Mouse (Mus musculus) embryo, embryonic 11 days (tissue): Measurements from ENCODE around the gene Cit.

Source experiments
- DNase-seq: peaks from one replicate; pipeline ENCODE4 v3.0.0-alpha.2; 2015

The Cit gene

DNA sequence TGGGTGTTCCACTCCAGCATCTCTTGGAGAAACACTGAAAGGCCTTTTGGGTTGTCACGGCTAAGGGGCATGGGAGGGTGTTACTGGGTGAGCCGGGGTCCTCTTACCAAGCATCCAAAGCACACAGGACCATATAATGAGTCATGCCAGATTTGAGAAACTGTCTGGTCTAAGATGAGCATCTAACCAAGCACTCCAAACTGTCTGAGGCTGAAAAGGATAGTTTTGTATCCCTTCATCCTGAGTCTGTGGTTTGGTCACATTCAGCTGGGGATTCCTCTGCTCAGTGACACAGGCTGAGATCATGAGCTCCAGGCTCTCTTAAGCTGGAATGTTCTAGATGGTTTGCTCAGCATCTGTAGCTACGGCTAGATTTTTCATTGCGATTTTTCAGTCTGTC, 7.4 kb downstream of the Cit start:
- no peak for DNase-seq

DNA sequence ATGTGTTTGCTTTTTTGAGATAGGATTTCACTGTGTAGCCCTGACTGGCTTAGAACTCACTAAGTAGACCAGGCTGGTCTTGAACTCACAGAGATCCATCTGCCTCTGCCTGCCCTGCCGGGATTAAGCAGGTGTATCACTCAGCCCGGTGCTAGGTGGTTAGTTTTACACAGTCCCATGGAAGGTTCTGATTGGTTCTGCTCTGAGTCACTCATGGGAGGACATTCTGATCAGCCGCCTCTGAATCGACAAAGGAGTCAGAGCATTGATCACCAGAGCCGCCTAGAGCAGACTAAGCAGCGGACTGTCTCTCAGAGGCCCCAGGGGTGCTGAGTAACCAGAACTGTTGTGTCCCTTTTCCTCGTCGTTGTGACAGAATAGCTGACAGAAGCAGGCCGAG, 8.6 kb downstream of the Cit start:
- DNase-seq, result no peak

DNA sequence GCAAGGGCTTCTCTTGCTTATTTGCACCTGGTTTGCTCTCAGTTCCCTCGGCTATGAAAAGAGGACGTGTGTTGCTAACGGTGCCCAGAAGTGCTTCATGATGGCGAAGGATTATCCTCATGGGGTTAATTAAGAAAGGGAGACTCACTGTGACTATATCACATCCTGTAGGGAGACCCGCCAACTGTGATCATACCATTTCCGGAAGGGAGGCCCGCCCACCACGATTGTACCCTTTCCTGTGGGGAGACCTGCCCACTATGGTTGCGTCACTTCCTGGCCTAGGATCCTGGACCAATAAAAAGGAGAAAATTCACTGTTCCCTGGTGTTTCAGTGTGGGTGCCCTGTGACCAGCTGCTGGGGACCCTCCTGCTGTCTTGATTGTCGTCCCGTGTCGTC, 9.3 kb downstream of the Cit start:
- DNase-seq, result no peak

DNA sequence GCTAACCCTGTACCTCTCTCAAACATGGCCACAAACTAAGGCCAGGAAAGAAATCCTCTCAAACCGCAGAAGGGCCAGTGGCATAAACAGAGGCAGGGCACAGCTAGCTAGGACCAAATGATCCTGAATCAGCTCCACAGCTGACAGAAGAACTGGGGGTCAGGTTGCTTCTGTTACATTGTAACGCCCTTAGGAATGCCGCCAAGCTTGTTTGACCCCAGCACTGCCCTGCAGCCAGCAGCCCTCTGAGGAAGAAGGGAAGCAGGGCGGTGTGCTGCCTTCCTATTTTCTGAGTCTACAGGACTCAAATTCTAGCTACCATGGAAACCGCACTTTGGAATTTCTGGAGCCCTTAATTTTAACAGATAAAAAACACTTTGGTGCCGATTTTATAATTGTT, 13.6 kb downstream of the Cit start:
- DNase-seq, result no peak

DNA sequence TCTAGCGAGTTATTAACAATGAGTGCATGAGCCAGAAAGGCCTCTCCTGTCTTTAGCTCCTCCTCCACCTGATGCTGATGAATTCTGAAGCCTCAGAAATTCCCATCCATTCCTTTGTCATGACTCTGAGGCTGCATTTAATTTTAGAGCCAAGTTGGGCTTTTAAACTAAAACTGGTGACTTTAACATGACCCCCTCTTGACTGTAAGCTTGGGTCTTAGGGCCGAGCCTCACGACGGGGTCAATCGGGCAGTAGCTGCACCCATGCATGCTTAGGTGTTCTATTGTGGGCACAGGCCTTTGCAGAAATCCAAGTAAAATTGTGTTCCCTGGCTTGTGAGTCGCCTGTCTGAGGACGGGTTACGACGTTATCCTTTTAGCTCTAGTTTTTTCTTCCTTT, 14.4 kb downstream of the Cit start:
- DNase-seq, result no peak

DNA sequence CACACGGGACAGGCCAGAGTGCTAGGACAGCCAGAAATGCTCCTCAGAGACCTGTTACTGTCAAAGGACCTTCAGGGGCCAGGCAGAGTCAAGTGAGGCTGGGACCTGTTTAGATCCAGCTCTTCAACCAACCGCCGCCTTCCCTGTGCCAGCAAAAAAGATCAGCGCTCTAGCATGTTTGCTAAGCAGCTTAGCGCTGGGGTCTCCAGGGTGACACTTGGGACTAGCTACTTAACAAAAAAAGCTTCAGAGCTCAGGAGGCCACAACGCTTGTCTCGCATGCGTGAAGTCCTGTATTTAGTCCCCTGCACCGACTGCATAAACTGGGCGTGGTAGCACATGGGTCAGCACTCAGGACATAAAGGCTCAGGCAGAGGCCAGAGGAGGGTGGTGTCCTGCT, 16.9 kb downstream of the Cit start:
- no peak for DNase-seq

DNA sequence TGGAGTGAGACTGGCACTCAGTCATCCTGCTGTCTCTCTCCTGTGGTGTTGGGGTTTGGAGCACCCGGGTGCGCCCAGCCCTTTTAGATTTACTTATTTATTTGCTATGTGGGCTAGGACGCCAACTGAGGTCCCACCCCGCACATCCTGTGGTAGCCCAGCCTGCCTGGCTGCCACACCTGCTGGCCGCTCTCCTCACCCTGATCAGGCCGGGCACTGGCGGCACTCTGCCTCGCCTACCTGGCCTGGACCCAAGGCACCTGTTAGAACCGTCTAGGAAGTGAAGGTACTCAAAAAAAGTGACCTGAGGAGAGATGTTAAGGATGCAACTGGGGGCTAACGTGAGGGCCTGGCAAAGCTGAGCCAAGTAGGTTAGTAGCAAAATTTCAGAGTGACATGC, 17.4 kb downstream of the Cit start:
- no peak for DNase-seq

DNA sequence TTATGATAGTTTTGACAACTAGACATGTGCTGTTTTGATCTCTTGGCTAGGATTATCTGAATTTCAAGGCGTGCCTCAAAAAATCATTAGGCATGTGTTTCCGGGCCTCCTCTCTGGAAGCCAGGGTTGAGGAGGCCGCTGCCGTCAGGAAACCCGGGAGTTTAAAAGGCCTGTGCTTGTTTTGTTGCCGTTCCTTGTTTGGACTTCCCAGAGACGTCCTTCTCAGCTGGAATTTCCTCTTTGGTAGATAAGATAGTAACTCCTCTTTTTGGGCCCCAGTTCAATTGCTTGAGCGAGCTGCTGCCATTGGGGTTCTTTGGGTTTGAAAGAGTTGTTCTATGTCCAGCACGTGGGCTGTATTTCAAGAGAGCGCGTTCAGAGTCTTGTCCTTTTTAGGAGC, 21.2 kb downstream of the Cit start:
- DNase-seq, result no peak

DNA sequence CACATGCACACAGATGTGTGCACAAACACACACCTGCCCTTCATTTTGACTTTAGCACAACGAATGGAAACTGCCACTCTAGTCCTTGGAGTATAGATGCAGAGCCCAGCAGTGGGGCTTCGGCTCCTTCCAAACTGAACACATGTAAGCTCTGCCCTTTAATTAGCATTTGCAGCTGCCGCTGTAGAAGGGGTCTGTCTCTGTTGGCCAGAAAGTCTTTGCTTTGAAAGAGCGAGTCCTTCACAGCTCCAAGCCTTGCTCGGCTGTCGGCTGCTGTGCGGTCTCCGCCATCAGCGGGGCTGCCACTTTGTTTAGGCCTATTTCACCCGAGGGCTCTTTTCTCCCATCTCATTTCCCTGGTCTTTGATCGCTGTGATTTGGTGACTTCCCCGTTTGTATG, 23.5 kb downstream of the Cit start:
- no peak for DNase-seq

DNA sequence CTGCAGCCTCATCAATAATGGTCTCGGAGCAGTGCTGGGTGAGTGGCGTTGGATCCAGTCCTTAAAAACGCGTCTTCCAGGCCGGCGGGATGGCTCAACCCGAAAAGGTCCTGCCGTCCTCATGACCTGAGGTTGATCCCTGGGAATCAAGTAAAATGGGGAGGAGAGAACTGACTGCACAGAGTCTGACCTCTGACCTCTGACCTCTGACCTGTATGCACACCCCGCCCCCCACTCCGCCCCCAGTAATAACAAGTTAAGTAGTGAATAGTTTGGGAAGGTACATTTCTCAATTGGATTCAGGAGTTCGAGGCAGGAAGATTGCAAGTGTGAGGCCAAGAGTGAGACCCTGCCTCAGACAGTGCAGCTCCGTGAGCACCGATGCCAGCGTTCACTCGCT, 24.1 kb downstream of the Cit start:
- no peak for DNase-seq

DNA sequence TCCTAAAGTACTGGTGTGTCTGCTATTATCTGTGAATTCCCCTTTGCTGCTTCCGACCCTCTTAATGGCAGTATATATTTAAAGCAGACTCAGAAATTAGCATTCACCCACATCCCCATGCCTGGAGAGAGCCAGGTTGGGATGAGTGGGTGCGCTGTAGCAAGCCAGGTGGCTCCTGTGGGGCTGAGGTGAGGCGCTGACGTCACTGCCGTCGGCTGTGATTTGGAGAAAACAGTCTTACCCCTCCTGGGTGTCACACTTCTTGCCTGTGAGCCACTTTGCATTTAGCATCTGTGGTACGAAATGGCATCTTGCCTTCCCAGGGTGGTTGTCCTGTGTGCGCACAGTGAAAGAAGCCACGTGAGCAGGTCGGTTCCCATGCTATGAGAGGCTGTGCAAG, 26.1 kb downstream of the Cit start:
- no peak for DNase-seq

DNA sequence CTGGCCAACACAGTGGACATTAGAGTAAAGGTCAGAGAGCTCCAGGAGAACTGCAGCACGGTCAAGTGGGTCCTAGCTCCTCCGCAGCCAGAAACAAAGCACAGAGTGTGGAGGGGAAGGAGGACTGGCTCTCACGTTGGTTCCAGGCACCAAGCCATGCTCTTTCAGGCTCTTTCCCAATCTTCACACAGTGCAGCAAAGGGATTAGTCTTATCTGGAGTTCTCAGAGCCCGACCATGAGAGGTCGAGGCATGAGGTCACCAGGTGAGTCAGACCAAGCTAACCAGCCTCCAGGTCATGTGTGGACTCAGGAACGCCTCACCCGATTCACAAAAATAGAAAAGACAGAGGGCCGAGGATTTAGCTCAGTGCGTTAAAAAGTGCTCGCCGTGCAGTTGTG, 27.0 kb downstream of the Cit start:
- no peak for DNase-seq

DNA sequence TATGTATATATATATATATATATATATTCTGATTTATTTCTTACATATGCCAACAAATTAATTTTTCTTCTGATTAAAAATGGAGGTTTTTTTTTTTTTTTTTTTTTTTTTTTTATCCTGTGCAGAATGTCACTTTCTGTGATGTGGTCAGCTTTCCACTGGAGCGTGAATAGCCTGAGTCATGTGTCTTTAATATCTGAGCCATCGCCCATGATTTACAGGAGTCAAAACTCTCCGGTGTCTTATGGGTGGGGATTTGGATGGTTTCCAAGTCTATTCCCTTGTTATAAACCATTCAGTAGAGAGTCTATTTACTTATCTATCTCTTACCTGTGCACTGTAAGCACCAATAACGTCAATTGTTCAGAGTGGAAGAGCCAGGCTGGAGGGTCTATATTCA, 27.9 kb downstream of the Cit start:
- no peak for DNase-seq

DNA sequence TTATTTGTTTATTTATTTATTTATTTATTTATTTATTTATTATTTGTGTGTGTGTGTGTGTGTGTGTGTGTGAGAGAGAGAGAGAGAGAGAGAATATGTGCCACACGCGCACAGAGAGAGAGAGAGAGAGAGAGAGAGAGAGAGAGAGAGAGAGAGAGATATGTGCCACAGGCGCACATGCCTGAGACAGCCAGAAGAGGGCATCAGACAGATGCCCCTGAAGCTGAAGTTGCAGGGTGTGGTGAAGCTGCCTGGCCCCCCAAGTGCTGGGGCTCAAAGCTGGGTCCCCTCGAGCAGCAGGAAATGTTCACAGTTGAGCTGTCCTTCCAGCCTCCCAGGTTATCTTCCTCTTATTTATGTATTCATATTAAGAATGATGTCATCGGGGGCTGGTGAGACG, 32.3 kb downstream of the Cit start:
- no peak for DNase-seq

DNA sequence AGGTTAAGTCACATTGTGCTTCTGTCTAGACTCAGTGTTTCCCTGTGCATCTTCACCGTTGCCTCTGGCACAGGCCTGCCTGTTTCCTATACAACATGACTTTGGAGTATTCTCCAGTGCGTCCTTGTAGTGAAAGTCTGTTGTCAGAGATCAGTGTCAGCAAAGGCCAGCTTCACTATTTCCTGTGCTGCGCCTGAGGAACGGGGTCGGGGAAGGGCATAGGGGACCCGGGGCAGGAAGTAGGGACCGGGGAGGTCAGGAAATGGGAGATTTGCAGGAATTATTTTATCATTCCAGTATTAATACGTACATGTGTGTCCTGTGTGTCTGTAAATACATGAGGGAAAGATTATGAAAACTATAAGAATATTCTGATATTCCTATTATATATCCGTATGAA, 37.1 kb downstream of the Cit start:
- no peak for DNase-seq

DNA sequence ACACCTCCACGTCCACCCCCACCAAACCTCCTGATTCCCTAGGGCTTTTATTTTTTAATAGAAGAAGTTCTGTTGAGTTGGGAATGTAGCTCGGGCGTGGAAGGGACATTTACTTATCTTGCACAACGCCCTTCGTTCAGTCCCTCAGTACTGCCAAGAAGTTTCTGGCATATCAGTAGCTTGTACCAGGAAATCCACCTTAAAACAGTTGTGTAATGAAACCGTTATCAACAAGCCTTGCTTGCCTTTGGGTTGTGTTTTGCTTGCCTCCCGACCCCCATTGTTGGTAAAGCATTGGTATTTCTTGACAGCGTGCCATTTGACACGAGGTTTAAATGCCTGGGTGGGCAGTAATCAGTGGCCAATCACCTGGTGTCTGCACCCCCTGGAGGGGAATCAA, 39.4 kb downstream of the Cit start:
- DNase-seq, result no peak

DNA sequence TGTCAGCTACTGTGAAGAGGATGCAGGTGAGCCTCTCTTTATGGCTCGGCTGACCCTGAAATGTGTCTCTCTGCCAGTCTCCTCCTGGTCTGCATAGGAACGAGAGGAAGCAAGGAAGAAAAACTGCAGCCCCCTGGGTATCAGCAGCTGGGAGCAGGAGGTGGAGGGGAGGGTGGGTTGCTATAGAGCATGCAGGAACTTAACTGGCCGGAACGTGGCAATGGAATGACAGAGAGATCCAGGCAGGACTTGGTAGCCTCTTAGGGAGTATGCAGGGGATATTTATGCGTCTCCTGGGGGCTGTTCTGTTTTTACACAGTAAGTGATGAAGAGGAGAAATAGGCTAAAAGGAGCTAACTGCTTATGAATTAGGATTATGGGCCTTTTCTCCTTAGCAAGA, 48.7 kb downstream of the Cit start:
- DNase-seq, result no peak

DNA sequence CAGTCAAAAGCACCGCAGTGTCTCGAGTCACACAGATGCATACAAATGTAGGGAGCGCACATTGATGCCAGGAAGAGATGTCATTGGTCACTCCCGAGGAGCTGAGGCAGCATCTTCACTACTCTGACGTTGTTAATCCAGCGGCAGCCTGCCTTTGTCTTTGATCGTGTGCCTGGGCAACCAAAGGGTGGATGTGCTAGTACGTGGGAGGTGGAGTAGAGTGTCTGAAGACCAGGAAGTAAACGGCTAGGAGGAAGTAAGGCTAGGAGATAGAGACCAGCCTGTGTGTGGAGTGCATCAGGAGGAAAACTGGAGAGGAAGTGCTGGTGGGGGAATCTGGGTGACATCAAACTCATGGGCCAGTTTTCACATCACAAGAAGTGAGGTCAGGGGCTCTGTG, 52.0 kb downstream of the Cit start:
- DNase-seq, result no peak

DNA sequence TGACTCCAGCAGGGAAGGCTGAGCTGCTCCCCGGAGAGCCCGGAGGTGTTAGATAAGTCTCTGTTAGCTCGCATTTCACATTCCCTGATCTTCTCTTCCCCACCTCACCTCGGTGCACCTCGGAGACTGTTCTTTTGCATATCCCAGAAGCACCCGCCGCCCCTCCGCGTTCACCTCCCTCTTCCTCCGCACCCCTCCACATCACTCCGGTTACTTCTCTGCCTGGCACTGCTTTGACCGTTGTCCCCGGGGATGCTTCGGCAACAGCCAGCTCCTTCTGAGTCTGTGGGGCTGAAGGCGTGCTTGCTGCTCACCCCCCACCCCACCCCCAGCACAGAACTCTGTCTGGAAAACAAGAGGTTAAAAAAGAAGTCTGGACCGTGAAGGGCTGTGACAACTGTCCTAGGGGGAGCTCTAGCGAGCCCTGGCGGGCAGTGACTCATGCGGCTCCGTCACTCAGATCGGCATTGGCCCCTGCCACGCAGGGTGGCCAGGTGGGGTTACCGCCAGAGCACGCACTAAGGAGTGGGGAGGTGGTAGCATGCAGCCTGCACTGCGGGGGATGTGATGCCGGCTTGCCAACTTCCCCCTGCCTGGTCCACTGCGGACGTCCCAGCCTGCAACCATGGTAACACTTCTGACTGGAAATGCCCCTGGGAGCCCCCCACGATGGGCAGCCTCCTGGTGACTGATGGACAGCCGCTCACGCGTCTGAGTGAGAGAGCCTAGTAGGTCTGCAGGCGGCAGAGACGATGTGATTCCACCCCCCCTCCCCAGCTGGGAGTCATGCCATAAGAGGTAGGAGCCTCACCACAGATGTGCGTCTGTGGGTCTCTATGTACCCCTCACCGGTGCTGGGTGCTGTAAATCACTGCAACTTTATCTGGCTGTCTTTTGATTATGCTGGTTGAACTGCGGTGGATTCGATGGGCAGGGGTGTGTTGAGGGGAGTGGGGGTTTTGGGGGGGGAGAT, 62.2 kb downstream of the Cit start:
- DNase-seq, result peak; percentile 65

DNA sequence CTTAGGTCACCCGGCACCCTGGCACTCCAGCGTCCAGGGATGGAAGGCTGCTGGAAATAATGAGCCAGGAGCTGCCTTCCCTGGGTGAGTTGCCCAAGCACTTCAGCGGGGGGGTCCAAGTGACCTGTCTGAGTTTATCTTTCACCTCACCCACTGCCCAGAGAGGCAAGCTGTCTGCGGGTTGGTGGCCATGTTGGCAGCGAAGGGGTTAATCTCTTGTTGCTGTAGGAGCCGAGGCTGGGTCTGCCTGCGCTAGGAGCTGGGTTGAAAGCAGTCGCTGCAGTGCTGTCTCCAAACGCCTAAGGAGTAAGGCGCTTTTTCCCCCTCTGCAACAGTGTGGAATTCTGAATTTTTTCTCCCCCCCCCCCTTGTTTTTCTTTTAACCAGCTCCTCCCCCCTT, 63.2 kb downstream of the Cit start:
- peak; percentile 73 for DNase-seq

DNA sequence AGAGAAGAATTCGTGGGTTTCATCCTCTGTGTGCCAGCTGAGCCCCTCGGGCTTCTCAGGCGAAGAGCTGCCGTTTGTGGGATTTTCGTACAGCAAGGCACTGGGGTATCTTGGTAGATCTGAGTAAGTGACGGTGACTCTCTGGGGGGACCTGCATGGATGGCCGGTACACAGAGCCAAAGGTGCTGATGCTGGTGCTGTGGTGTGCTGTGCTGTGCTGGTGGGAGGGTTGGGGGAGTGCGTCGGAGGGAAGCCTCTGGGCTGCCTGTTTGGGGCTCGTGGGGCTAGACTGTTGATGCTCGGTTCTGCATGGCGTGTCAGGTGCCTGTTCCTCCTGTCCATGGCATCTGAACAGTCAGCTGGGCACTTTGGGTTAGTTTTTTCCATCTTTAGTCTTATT, 63.6 kb downstream of the Cit start:
- DNase-seq, result no peak

DNA sequence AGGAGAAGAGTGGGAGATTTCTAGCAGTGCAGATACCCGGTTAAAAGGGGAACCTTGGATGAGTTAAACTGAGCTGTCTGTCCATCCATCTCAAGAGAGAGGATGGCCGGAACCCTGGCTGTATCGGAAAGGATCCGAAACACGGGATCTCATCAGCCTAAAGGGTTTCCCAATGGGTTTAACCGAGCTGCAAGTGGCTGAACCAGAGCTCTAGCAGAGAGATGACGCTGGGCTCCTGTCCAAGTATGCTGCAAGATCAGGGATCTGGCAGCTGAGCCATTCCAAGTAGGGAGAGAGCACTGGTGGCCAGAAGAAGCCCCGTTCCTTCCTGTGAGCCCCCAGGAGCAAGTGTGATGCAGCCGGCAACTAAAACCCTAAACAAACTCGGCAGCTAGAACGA, 64.0 kb downstream of the Cit start:
- no peak for DNase-seq

DNA sequence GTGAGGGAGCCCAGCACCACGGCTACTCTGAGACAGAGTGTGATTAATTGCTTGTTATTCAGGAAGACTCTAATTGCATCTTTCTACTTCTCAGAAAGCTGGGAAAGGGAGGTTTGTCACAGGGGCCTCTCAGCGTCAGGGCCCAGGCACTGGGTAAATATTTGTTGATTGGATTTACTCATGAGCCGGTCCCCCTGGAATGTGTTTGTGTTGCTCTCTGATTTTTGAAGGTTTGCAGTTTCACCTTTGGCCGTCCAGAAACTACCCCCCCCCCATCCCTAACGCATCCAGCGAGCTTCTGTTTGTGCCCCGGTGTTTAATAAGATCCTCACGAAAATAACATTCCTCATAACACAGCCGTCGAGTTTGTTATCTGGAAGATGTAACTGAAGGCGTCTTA, 65.4 kb downstream of the Cit start:
- no peak for DNase-seq

DNA sequence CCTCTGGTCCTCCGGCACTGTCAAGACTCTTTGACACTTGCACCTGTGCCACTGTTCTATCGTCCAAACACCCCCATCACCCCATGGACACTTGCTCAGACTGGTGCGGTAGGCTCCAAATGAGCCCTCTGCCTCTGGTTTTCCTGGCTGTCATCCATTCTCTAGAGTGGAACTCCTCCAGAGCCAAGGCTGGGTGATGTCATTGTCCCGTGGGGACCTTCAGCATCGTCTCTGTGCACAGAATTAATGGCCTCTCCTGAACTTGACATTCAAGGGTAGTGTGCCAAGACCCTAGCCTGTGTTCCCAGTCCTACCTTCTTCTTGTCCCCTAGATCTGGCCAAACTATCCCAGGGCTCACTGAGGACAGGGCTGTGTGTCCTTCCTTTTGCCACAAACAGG, 70.4 kb downstream of the Cit start:
- DNase-seq, result no peak

DNA sequence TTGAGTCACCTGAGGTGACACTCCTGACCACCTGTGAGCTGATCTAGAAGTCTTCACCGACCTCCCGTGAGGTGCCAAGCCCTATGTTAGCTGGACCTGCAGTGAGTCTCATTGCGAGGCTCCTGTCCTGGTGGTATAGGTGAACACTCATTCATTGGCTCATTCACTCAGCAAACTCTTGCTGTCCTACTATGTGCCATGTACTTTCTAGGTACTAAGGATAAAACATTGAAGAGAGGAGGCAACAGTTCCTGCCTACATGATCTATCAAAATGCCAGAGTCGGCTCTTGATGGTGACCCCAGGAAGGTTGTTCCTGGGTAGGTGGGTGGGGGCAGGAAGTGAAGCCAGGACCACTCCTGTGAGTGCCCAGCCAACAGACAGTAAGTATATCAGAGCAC, 72.9 kb downstream of the Cit start:
- DNase-seq, result no peak
